Mouse (Mus musculus): ENCODE results near the gene Dapk2. TPM values are rescaled to one million over a fixed set of nuclear protein-coding genes. Genes with fewer than 3 reads are reported as not detected.

Gene Dapk2
- total RNA-seq, 2 experiments from 2014 or later, result 157 to 252 TPM

DNA sequence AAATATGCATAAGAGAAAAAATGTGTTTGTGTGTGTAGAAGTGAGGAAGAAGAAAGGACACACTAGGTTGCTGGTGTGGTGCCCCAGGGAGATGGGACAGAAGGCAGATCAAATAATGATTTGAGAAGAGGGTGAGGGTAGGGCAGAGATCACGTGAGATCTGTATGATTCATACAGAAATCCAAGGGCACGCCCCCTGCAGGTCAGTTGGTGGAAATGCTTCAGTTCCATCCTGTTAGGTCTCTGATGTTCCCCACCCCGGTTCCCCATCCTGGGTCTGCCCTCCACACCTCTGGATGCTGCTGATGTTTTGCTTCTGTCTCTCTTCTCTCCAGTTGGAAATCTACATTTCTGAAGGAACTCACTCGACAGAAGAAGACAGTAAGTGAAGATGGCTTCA is 22.1 kb upstream of the Dapk2 start:
- peak; percentile 79 for ATAC-seq (replicated peaks; ENCODE audit: low FRiP score, poor library complexity, severe bottlenecking)

DNA sequence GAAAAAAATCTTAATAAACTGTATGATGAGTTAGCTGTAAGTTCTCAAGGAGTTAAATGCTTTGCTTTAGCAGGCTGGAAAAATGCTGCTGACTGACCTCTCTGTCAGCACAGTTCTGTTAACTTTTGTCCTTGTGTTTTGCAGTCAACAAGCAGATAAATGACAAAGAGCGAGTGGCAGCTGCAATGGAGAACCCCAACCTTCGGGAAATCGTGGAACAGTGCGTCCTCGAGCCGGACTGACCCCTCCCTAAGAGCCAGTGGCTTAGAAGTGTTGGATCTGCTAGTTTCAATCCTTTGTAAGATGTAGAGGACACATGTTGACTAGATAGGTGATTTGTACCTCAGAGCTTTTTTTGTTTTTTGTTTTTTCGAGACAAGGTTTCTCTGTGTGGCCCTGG is 19.8 kb upstream of the Dapk2 start:
- ATAC-seq (replicated peaks; ENCODE audit: low FRiP score, poor library complexity, severe bottlenecking), result no peak

DNA sequence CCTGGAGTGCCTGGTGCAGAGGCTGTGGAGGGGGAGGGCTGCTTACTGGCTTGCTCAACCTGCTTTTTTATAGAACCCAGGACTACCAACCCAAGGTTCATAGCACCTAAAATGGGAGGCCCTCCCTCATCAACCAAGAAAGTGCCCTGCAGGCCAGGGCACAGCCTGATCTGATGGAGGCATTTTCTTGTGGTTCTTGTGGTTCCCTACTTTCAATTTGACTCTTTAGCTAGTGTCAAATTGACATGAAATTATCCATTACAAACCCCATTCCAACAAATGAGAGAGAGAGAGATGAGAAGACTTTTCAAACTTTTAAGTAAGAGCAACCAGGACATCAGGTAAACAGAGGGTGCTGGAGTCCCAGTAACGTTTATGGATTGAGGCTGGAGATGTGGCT is 15.8 kb upstream of the Dapk2 start:
- ATAC-seq (replicated peaks; ENCODE audit: low FRiP score, poor library complexity, severe bottlenecking), result no peak

DNA sequence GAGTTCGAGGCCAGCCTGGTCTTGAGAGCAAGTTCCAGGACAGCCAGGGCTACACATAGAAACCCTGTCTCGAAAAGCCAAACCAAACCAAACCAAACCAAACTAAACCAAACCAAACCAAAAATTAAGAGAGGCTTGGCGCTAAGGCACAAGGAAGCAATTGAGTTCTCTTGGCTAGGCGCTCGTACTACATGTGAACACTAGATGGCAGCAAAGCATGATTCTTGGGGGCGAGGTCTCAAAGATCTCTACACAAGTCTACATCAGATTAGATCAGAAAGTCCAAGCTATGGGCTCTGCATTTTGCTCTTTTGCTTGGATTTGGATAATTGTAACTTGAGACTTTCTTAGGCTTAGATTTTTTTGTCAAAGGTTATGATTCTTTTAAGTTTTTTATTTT is 13.8 kb upstream of the Dapk2 start:
- peak; percentile 88 for ATAC-seq (replicated peaks; ENCODE audit: low FRiP score, poor library complexity, severe bottlenecking)

DNA sequence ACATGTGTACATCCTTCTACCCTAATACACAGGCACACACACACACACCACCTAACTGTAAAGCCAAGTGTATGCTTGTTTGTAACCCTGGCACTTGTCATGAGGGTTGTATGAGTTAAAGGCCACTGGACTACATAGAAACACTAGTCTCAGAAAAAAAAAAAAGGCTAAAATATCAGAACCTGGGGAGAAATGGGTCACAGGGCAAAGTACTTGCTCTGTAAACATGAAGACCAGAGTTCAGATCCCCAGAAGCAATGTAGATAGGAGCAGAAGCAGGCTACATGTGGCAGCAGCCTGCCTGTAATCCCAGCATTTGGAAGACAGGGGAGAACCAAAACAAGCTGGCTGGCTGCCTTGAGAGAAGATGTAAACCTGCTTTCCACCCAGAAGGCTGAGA is 11.9 kb upstream of the Dapk2 start:
- no peak for ATAC-seq (replicated peaks; ENCODE audit: low FRiP score, poor library complexity, severe bottlenecking)

DNA sequence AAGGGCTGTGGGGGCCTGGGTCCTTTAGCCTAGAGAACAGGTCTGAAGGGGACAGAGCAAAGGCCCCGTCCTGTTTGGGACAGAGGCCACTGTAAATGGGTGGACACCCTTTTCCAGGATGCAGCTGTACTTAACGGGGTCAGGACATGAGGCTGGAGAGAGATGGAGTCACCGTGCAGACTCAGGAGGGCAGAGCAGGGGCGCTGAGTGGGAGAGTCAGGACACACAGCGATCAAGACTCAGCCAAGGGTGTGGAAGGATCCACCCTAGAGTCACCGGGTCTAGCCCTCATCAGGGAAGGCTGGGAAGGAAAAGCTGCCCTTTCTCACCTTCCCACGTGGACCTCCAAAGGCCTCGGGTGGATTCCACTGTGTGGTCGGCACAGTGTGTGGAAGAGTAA is 6.0 kb upstream of the Dapk2 start:
- ATAC-seq (replicated peaks; ENCODE audit: low FRiP score, poor library complexity, severe bottlenecking), result no peak

DNA sequence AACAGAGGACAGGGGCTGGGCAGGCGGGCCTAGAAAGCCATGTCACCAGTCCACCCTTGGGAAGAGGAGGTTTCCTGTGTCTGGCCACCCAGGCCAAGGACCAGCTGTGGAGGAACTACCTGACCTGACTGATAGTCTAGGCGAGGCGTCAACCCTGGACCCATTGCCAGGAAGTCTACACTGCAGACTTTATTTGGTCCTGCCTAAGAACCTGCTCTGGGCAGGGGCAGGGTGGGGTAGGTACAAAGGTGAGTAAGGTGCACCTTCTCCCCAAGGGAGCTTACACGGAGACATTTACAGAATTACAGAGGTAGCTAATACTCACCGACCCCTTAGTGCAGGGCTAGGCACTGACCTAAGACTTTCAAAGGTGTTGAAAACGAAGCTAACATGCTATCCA is 4.4 kb upstream of the Dapk2 start:
- no peak for ATAC-seq (replicated peaks; ENCODE audit: low FRiP score, poor library complexity, severe bottlenecking)

DNA sequence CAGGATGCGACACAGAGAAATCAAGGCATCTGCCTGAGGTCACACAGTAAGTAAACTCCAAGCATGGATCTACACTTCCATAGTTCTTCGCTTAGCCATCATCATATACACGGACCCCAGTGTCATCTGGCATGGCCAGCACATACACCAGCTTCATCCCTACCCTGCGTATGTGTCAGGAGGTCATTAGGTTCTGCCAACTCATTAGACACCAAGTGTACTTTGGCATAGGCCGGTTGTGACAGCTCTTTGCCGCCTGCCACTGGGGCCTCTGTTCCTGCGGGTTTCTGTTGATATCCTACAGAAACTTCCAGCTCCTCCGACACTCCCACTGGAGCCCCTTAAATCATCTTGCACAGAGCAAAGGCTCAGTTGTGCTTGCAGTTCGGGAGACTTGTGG is 4.0 kb upstream of the Dapk2 start:
- ATAC-seq (replicated peaks; ENCODE audit: low FRiP score, poor library complexity, severe bottlenecking), result no peak

DNA sequence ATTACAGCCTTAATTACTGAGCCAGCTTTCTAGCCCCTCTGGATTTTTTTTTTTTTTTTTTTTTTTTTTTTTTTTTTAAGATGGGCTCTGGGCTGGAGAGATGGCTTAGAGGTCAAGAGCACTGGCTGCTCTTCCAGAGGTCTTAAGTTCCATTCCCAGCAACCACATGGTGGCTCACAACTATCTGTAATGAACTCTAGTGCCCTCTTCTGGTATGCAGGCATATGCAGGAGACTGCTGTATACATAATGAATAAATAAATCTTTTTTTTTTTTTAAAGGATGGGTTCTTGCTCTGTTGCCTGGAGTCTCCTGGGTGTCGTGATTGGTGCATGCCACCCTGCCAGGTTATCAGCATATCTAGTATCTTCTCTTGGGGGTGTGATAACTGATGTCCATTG is 2.5 kb upstream of the Dapk2 start:
- ATAC-seq (replicated peaks; ENCODE audit: low FRiP score, poor library complexity, severe bottlenecking), result no peak

DNA sequence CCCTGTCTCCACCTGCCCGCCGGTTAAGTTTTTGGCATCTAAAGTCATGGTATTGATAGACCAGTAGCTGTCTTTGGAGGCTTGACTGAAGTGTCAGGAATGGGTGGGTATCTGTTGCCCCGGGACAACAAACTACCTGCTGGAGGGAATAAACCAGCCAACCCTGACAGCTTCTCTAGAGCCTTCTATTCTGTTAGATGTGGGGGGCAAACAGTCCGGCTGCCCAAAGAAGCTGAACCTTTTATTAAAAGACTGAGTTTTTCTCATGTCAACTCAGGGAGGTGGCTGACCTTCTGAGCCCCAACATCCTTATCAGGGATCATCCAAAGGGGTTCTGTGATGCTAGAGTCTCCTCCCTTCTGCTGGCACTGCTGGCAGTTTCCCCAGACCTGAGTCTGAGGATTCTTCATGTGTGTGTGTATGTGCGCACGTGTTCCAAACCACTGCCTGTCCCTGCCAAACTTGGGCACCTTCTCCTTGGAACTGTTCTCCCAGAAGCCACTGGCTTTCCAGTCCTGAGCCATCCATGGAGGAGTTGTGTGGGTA is 935 bp downstream of the Dapk2 start:
- peak; percentile 85 for ATAC-seq (replicated peaks; ENCODE audit: low FRiP score, poor library complexity, severe bottlenecking)

DNA sequence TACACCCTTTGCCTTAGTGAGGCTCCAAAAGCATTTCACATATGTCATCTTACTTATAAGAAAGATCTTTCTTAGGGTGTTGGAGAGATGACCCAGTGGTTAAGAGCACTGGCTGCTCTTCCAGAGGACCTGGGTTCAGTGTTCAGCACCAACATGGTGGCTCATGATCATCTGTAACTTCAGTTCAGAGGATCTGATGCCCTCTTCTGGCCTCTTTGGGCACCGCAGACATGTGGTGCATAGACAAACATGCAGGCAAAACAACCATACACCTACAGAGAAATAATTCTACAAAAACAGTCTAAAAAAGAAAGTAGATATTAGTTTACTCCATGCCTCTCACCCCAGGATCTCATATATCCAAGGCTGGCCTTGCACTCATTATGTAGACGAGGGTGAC is 2.1 kb downstream of the Dapk2 start:
- ATAC-seq (replicated peaks; ENCODE audit: low FRiP score, poor library complexity, severe bottlenecking), result no peak

DNA sequence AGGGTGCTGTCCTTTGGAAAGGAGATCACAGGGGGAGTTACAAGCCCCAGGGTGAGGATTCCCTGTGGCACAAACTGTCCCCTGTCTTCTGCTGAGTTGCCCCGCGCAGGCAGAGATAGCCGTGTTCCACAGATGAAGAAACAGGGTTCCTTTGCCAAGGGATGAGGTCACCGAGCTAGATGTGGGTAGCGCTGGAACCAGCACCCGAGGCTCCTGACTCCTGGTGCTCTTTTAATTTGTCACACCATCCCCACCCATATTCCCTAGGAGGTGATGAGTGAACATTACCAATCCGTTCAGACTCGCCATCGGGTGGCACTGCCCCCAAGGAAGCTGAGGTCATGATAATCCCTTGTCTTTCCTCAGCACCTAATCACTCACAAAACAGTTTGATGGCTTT is 5.0 kb downstream of the Dapk2 start:
- no peak for ATAC-seq (replicated peaks; ENCODE audit: low FRiP score, poor library complexity, severe bottlenecking)

DNA sequence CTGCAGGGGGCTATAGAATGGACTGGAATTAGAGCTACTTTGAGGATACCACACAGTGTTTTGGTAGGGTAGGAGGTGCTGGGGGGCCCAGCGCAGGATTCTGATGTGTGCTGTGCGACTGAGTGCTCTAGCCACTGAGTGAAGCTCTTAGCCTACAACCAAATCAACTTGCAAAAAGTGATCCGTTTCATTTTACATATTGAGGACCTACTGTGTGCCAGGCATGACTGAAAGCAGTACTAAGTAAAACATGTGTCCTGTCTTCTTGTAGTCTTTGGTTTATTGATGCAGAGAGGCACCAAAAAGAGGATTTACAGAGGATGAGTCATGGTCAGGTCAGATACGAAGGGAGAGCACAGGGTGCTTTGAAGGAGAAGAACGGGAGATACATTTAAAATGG is 9.2 kb downstream of the Dapk2 start:
- no peak for ATAC-seq (replicated peaks; ENCODE audit: low FRiP score, poor library complexity, severe bottlenecking)

DNA sequence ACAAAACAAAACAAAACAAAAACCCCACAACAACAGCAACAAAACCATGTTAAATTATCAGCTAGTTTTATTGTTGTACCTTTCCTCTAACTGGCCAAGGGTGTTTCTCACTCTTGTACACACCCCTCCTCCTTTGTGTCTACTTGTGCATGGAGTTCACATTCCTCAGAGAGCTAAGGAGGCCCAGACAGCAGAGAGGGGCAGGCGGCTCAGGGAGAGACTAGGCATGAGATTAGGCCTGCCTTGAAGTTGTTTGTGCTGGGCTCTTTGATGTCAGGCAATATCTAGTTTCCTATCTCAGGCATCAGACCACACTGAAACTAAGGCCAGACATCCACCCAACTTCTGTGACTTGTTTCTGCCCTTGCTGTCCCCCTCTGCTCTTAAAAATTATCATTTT is 10.2 kb downstream of the Dapk2 start:
- no peak for ATAC-seq (replicated peaks; ENCODE audit: low FRiP score, poor library complexity, severe bottlenecking)

DNA sequence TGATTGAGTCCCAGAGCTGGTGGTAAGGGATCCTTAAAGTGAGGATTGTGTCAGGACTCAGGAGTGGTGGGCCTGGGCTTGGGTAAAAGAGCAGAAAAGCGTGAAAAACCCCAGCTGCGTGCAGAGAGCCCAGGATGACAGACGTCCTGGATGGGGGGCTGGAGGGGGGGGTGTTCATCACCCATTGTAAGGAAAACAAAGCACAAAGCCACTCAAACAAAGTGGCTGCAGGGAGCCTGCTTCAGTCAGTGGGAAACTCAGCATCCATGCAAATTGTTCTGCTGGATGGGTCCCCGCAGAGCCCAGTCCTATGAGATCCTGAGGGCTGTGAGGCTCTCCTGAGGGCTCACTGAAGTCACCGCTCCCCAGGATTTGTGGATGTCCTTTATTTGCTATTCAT is 12.5 kb downstream of the Dapk2 start:
- ATAC-seq (replicated peaks; ENCODE audit: low FRiP score, poor library complexity, severe bottlenecking), result no peak

DNA sequence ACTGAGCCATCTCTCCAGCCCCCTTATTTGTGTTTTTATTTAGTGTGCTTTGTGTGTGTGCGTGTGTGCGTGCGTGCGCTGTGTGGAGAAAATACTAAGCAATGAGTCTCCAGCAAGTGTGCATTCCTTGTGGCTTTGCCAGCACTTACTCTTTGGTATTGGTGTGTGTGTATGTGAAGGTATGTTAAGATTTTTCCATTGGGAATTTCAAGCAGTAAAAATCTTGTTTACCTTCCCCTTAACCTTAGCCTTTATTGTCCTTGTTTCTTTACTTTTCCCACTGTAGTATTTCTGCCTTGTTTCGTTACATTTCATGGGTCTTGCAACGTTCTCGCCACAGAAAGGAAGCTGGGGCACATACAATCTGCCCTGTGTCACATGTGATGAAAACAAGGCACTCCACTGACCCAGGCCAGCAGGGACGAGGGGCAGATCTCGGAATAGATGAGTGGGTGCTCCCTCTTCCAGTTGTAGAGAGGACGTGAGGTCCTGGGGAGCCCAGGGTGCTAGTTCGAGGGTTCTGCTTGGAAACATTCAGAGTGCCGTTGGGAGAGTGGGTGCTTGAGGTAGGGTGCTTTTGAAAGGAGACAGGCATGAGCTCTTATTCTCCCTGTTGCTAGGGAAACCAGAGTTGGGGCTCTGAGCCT is 13.4 kb downstream of the Dapk2 start:
- no peak for ATAC-seq (replicated peaks; ENCODE audit: low FRiP score, poor library complexity, severe bottlenecking)

DNA sequence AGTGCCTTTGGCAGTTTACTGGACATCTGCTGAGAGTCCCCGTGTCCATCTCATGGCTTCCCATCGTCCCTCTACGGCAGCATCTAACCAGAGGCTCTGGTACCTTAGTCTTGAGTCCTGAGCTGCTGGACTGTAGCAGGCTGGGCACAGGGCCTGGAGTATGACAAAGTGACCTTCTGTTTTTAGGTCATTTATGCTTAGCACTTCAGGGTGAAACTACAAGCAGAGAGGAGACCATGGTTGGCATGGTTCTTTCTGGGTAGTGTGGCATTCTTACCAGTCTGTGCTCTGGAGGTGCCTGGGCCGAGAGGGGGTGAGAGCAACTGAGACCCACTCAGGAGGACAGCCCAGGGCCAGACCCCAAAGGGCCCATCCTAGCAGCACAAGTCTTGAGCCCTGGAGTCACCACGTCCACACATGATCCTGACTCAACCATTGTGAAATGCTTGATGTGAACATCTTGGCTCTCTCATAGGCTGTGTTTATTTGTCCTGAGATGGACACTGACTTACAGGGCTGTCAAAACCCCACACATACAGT is 15.4 kb downstream of the Dapk2 start:
- ATAC-seq (replicated peaks; ENCODE audit: low FRiP score, poor library complexity, severe bottlenecking), result no peak

DNA sequence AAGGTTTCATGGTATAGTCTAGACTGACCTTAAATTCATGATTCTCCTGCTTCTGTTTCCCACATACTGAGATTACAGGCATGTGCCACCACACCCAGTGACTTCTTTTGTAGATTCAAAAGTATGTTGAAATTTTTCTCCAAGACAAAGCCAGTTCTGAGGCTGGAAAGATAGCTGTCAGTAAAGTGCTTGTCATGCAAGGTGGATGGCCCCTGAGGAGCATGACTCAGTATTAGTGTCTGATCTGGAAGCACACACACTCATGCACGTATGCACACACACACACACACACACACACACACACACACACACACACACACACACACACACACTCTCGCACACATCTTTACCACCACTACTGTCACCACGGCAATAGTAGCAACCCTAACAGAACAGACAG is 17.0 kb downstream of the Dapk2 start:
- ATAC-seq (replicated peaks; ENCODE audit: low FRiP score, poor library complexity, severe bottlenecking), result no peak

DNA sequence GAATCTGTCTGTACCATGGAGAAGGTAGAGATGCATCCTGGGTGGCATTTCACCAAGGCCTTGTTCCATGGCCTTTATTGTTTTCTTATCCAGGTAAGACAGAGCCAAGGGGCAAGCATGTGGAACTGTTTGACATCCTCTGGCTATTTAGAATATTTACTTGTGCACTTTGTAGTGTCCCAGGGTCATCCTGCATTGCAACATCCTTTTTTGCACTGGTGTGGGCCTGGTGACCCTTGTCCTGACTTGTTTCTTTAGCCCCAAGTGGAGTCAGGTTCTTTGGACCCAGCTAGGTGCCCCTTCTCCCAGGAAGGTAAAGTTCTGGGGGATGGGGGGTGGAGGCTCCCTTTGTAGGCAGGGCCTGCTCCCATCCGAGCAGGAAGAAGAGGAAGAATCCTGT is 20.0 kb downstream of the Dapk2 start:
- no peak for ATAC-seq (replicated peaks; ENCODE audit: low FRiP score, poor library complexity, severe bottlenecking)

DNA sequence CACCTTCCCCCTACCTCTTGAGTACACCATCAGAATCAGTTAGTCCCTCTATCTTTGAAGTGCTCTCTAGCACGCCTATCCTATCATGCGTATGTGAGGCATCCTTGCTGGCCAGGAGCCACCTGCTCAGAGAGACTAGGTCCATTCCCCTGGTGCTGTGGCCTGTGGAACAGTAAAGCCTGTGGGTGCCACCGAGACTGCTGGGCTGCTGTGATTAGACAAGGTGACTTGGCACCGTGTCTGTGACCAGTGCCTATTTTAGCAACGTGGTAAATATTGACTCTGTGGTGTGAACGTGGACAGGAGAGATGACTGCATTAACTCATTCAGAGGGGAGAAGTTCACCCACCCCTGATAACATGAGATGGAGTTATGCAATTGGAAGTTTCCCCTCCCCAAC is 21.8 kb downstream of the Dapk2 start:
- peak; percentile 71 for ATAC-seq (replicated peaks; ENCODE audit: low FRiP score, poor library complexity, severe bottlenecking)

DNA sequence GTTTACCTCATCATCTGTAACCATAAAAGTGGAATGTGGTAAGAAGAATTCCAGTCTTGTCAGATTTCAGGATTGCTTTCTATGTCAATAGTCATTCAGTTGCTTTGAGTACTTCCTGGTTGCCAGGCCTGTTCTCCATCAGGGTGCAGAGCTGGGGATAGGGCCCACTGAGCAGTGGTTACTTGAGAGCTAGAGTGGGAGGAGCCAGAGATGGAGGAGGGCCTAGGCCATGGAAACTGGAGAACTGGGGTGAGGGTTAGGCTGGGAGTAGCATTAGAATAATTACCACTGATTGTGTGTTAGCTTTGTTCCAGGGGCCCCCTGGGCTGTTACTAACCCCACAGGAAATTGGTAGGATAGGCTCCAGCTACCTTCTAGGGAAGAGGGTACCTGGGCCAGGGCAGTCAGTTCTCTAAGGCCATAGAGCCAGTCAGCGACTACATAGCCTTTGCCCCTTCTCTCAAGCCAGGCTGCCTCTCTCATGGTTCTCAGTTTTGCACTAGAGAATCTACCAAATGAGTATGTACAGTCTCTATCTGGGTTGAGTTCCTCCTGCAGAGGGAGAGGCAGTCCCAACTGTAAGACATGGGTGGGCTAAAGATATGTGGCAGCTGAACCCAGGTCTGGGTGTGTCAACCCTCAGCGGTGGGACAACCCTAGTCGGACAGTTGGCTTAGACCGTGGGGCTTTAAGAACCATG is 23.3 kb downstream of the Dapk2 start:
- peak; percentile 63 for ATAC-seq (replicated peaks; ENCODE audit: low FRiP score, poor library complexity, severe bottlenecking)

All from erythroblast, adult 5-6 weeks (primary cell).